Mouse (Mus musculus) erythroblast, embryonic 14.5 days (primary cell): Measurements from ENCODE around the gene Dlg2. TPM values are rescaled to one million over a fixed set of nuclear protein-coding genes. Genes with fewer than 3 reads are reported as not detected.

Experiments used
- H3K27me3 ChIP-seq: 2 replicates; pipeline ENCODE4 v1.6.1; 2012; ENCODE audit warnings: inconsistent platforms; ENCODE audit not compliant: control insufficient read depth
- H3K36me3 ChIP-seq: 2 replicates; pipeline ENCODE4 v1.6.1; 2012; ENCODE audit warnings: mild to moderate bottlenecking, inconsistent platforms; ENCODE audit not compliant: control insufficient read depth
- H3K4me1 ChIP-seq: 2 replicates; pipeline ENCODE4 v1.6.1; 2012; ENCODE audit warnings: inconsistent platforms; ENCODE audit not compliant: control insufficient read depth
- H3K4me3 ChIP-seq: replicated peaks from 2 replicates; pipeline ENCODE3; 2012; ENCODE audit warnings: moderate library complexity, mild to moderate bottlenecking, inconsistent platforms
- H3K9me3 ChIP-seq: 2 replicates; pipeline ENCODE4 v1.6.1; 2012; ENCODE audit warnings: low read length, inconsistent platforms, mixed read lengths; ENCODE audit not compliant: control insufficient read depth
- GATA1 ChIP-seq: IDR thresholded peaks from 2 replicates; pipeline ENCODE4 v1.6.1; 2012; ENCODE audit warnings: low read length, inconsistent platforms, mixed read lengths
- TAL1 ChIP-seq: IDR thresholded peaks from 3 replicates; pipeline ENCODE4 v1.6.1; 2012; ENCODE audit warnings: low read length, inconsistent platforms, mixed read lengths
- polyA plus RNA-seq: library from polyadenylated mRNA; stranded (reverse); fragments of >175 nt; gene quantifications from 2 replicates; pipeline ENCODE4 v1.2.3, GENCODE M21; 2012

Dlg2 gene
- polyA plus RNA-seq, 1 experiment: not detected

DNA sequence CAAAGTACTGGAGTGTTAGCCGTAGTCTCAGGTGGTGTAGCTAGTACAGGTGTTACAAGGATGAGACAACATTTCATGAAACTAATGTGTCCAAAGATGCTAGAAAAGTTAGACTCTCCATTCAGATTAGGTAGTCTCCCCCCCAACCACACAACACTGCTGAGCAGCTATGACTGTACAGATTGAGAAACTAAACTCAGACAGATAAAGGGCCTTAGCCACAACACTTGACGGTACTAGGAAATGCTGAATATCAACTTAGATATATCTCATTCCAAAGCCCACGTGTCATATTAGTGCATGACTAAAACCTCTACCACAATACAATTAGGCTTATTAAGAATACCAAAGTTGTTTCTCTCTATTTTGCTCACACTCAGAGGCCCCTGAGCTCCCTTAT lies 2006.9 kb downstream of the Dlg2 start:
- Histone ChIP-seq H3K27me3 (no peaks in the 10 kb centered on the region), H3K9me3 (no peaks in the 10 kb centered on the region), H3K36me3 (no peaks in the 10 kb centered on the region), H3K4me3 (no peak overlapping the region), H3K4me1 (no peaks in the 10 kb centered on the region)
- TF ChIP-seq TAL1 (no peak), GATA1 (no peak)

GRCm38 (mm10) chr7:92485881-92486710 lies 2009.6 kb downstream of the Dlg2 start:
- H3K27me3 ChIP-seq: no peaks in the 10 kb centered on the region
- H3K4me1 ChIP-seq: no peaks in the 10 kb centered on the region
- TF ChIP-seq TAL1: no peak

DNA sequence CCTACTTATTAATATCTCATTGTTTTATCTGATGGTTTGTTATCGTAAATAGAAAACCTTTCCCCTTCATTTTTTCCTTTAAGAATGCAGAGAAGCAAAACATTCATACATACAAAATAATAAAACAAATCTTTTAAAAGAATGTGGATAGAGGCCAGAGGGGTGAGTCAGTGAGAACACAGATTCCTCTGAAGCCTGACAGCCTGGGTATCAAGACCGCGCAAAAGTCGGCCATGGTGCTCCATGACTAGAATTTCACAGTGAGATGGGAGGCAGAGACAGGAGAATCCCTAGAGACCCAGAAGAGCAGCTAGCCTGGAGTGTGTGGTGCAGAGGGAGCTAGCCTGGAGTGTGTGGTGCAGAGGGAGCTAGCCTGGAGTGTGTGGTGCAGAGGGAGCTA lies 2010.4 kb downstream of the Dlg2 start:
- no peaks in the 10 kb centered on the region for H3K9me3 ChIP-seq
- TF ChIP-seq TAL1: no peak
- no peaks in the 10 kb centered on the region for H3K27me3 ChIP-seq
- H3K36me3 ChIP-seq: no peaks in the 10 kb centered on the region
- H3K4me1 ChIP-seq: no peaks in the 10 kb centered on the region
- no peak overlapping the region for H3K4me3 ChIP-seq

More at GRCm38 (mm10) chr7:92485881-92486710, 2009.6 kb downstream of the Dlg2 start:
- Histone ChIP-seq H3K36me3 (no peaks in the 10 kb centered on the region), H3K4me3 (no peak overlapping the region), H3K9me3 (no peaks in the 10 kb centered on the region)

DNA sequence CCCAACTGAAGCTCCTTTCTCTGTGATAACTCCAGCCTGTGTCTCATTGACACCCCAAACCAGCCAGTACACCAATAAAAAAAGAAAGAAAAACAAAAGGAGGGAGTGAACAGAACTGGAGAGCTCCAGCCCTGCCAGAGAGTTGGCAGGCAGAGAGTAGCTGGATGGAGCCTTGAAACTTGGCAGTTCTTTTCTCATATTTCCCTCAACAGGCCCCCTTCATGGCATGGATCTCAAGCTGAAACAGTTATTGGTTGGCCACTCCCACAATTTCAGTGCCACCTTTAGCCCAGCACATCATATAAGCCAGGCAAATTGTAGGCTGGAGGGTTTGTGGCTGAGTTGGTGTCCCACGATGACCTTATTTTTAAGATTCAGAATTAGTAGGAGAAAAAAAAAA lies 2015.8 kb downstream of the Dlg2 start:
- H3K27me3 ChIP-seq: no peaks in the 10 kb centered on the region
- TF ChIP-seq GATA1: no peak
- TF ChIP-seq TAL1: no peak
- H3K36me3 ChIP-seq: no peaks in the 10 kb centered on the region
- H3K4me3 ChIP-seq: no peak overlapping the region
- no peaks in the 10 kb centered on the region for H3K4me1 ChIP-seq
- no peaks in the 10 kb centered on the region for H3K9me3 ChIP-seq

GRCm38 (mm10) chr7:92493521-92493920 lies 2017.0 kb downstream of the Dlg2 start:
- H3K27me3 ChIP-seq: no peaks in the 10 kb centered on the region
- TF ChIP-seq TAL1: no peak
- no peak for TF ChIP-seq GATA1
- H3K36me3 ChIP-seq: no peaks in the 10 kb centered on the region

More at GRCm38 (mm10) chr7:92493521-92493920, 2017.0 kb downstream of the Dlg2 start:
- Histone ChIP-seq H3K9me3 (no peaks in the 10 kb centered on the region), H3K4me1 (no peaks in the 10 kb centered on the region), H3K4me3 (no peak overlapping the region)

Other genes with a start within 250 kb of the Dlg2 start
- gene Ccdc83, start 210.9 kb upstream of the Dlg2 start, polyA plus RNA-seq: not detected in 2 replicates
- 0.06 TPM in 1 of 2 replicates, not detected in the other for gene Sytl2, start 174.4 kb upstream of the Dlg2 start, polyA plus RNA-seq
- not detected in 2 replicates for gene Ccdc89, start 50.1 kb upstream of the Dlg2 start, polyA plus RNA-seq
- 2.9 and 3.1 TPM in 2 replicates for gene Crebzf, start 33.9 kb upstream of the Dlg2 start, polyA plus RNA-seq
- gene Tmem126a, start 19.4 kb upstream of the Dlg2 start, polyA plus RNA-seq: 0.65 and 0.98 TPM in 2 replicates
- 0.23 and 0.31 TPM in 2 replicates for gene Tmem126b, start 671 bp upstream of the Dlg2 start, polyA plus RNA-seq